Mouse (Mus musculus) ES-Bruce4 (cell line): ENCODE measurements around the gene Syngr1.

Experiments
- CTCF ChIP-seq: IDR thresholded peaks from one replicate; pipeline ENCODE4 v1.8.1; 2011; ENCODE audit warnings: low read depth, low read length
- EP300 ChIP-seq: IDR thresholded peaks from 2 replicates; pipeline ENCODE4 v1.6.1; 2011; ENCODE audit warnings: low read depth, low read length; ENCODE audit not compliant: insufficient read depth
- POLR2A ChIP-seq: IDR thresholded peaks from one replicate; pipeline ENCODE4 v1.8.1; 2011; ENCODE audit warnings: low read length; ENCODE audit not compliant: insufficient read depth

DNA sequence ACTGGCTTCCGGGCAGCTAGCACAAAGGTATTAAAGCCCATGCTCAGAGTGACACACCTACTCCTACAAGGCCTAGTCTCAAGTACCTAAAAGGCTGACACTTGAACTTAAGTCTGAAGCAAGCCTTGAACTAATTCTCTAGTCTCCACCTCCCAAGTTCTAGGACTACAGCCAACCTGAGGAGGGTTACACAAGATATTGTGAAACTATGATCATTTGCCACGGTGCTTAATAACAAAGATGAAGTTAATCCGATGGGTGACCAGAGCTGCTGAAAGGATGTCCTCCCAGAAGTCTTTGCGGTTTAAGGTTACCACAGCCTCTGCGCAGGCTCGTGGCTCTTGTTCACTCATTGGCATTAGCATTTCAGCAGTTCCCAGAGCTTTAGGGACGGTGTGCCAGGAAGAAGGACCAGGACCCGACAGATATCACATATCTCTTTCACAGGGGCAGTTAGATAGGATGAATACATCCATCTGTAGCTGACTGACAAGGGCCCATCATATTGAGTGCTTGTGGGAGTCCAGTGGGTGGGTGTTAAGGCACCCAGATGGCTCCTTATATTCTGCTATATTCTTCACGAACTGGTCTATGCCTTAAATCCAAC is 3.6 kb upstream of the Syngr1 start:
- no peak for TF ChIP-seq POLR2A
- TF ChIP-seq CTCF, result no peak
- TF ChIP-seq EP300, result no peak
